8 mouse cellular contexts compared by ENCODE assay signal in the genomic region with DNA sequence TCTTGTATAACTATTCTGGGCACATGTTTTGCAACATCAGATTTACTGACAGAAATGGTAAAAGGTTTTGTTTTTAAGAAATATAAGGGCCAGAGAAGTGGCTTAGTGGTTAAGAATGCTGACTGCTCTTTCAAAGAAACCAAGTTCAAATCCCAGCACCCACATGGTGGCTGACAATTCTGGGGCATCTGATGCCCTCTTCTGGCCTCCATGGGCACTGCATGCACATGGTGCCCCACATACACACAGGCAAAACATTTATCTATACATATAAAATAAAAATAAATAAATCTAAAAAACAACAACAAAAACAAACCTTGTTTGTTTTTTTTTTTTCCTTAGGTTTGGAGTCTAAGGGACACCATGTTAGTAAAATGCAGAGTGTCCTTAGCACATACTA. TPM values are rescaled to one million over a fixed set of nuclear protein-coding genes. Genes with fewer than 3 reads are reported as not detected.
DNase-seq lines count a peak whose midpoint lies in the region; ATAC-seq and TF ChIP-seq lines count a peak whose summit lies in the region.

No protein-coding gene starts in this region.

- H3K9me3 ChIP-seq in liver, embryonic 12.5 days (replicated peaks): peaks cover 7% of the 10 kb centered on the region; the same call in 1 of the 2 replicates

- no peak for ATAC-seq in liver, embryonic 12.5 days

- no peak for TF ChIP-seq POLR2A in liver, adult 2 months (IDR thresholded peaks at IDR 0.05; ENCODE audit: extremely low read depth, insufficient read depth, low read length)
- no peak for TF ChIP-seq POLR2A in bone marrow macrophage, adult 2 months (IDR thresholded peaks at IDR 0.05; ENCODE audit: borderline replicate concordance, low read depth, low read length)
- TF ChIP-seq POLR2A in spleen, adult 2 months (IDR thresholded peaks at IDR 0.05; ENCODE audit: low read depth, low read length): no peak

- H3K4me1 ChIP-seq in liver, adult 2 months (ENCODE audit: control insufficient read depth, insufficient read depth, low read length): no peaks in the 10 kb centered on the region
- 0 out of 2 replicates have a peak, but pooled peaks cover 3% of the 10 kb centered on the region for H3K4me1 ChIP-seq in liver, embryonic 12.5 days
- no peaks in the 10 kb centered on the region for H3K4me1 ChIP-seq in bone marrow macrophage, adult 2 months (ENCODE audit: control insufficient read depth, insufficient read depth, low read length)
- peaks cover 2% of the 10 kb centered on the region; the same call in 1 of the 2 replicates for H3K4me1 ChIP-seq in spleen, adult 2 months (ENCODE audit: control insufficient read depth, insufficient read depth, insufficient read length)

- H3K36me3 ChIP-seq in liver, adult 2 months (ENCODE audit: control insufficient read depth, insufficient read depth, low read length): no peaks in the 10 kb centered on the region
- H3K36me3 ChIP-seq in liver, embryonic 12.5 days: peaks cover 56% of the 10 kb centered on the region
- H3K36me3 ChIP-seq in spleen, adult 2 months (ENCODE audit: control insufficient read depth, insufficient read depth, low read length): no peaks in the 10 kb centered on the region

- DNase-seq in cerebellum, postnatal 10 days: peak; percentile 45 to 53
- no peak for DNase-seq in cerebellum, postnatal 36 days
- no peak for DNase-seq in liver, adult 2 months (ENCODE audit: extremely low read depth, low read depth, low spot score)
- no peak for DNase-seq in spleen, adult 2 months (ENCODE audit: low read depth in 1 of 2, low spot score in 2 of 2)
- no peak for DNase-seq in layer of hippocampus, postnatal 14 days (ENCODE audit: low spot score in 2 of 2)
- DNase-seq in gastrocnemius, postnatal 25 days: no peak

- H3K79me2 ChIP-seq in liver, adult 2 months (ENCODE audit: control insufficient read depth, insufficient read depth, low read length): no peaks in the 10 kb centered on the region

- H3K27me3 ChIP-seq in liver, adult 2 months (ENCODE audit: control insufficient read depth, insufficient read depth, low read length): no peaks in the 10 kb centered on the region
- no peaks in the 10 kb centered on the region for H3K27me3 ChIP-seq in liver, embryonic 12.5 days (replicated peaks)
- no peaks in the 10 kb centered on the region for H3K27me3 ChIP-seq in spleen, adult 2 months (ENCODE audit: control insufficient read depth, insufficient read depth, low read length)

- no peak overlapping the region for H3K4me2 ChIP-seq in liver, embryonic 12.5 days

- no peak overlapping the region for H3K27ac ChIP-seq in liver, adult 2 months (replicated peaks; ENCODE audit: insufficient read depth, low read depth, low read length)
- no peak overlapping the region for H3K27ac ChIP-seq in liver, embryonic 12.5 days
- no peak overlapping the region for H3K27ac ChIP-seq in bone marrow macrophage, adult 2 months (ENCODE audit: insufficient read depth, low read depth, low read length)
- H3K27ac ChIP-seq in spleen, adult 2 months (ENCODE audit: insufficient read depth, low read length): no peak overlapping the region

- H3K9ac ChIP-seq in liver, adult 2 months (ENCODE audit: low read depth, low read length): no peak overlapping the region
- no peak overlapping the region for H3K9ac ChIP-seq in liver, embryonic 12.5 days

- no peak overlapping the region for H3K4me3 ChIP-seq in liver, adult 2 months (ENCODE audit: insufficient read depth, low read depth, low read length)
- no peak overlapping the region for H3K4me3 ChIP-seq in liver, embryonic 12.5 days
- H3K4me3 ChIP-seq in bone marrow macrophage, adult 2 months (ENCODE audit: insufficient read depth, low read length): no peak overlapping the region
- no peak overlapping the region for H3K4me3 ChIP-seq in spleen, adult 2 months (ENCODE audit: extremely low read depth, insufficient read depth, insufficient read length)

- peak; percentile 87 for TF ChIP-seq CTCF in liver, adult 2 months (IDR thresholded peaks at IDR 0.05; ENCODE audit: low read depth, low read length)
- TF ChIP-seq CTCF in bone marrow macrophage, adult 2 months (IDR thresholded peaks at IDR 0.05; ENCODE audit: low read depth, low read length): peak; percentile 88
- TF ChIP-seq CTCF in spleen, adult 2 months (IDR thresholded peaks at IDR 0.05; ENCODE audit: extremely low read depth, insufficient read depth, insufficient read length, insufficient replicate concordance): peak; percentile 27; the same call in 1 of the 2 replicates

RNA-seq across cellular contexts. Expression of a gene that starts 32.8 kb away (rescaled TPM):
- 7.5 and 10.9 TPM in 2 replicates for total RNA-seq in liver, adult 2 months (2014; rRNA removed)
- polyA plus RNA-seq in liver, adult 2 months (2012; rRNA removed): 3.0 and 4.4 TPM in 2 replicates
- polyA plus RNA-seq in liver, embryonic 12.5 days (2016; fragmentation: Nextera tagmentation; extraction: Ambion mirVana): 34.6 and 37.0 TPM in 2 replicates
- polyA plus RNA-seq in bone marrow macrophage, adult 2 months (2012; ENCODE audit: insufficient read depth, insufficient read length, missing spikeins): 0.75 and 1.4 TPM in 2 replicates
- 5.9 and 6.3 TPM in 2 replicates for polyA plus RNA-seq in spleen, adult 2 months (2012; rRNA removed)
- 100 to 1,000 TPM; 138 to 147 TPM for total RNA-seq in layer of hippocampus, postnatal 14 days (2021)
- total RNA-seq in gastrocnemius, postnatal 25 days (2021): 10 to 100 TPM; 18.7 to 20.5 TPM

Comparison
In these comparisons a context has a peak if more than half of its experiments do, and no peak if none do; other contexts are left out.
1. DNase-seq: peak in cerebellum, postnatal 10 days (2 of 2); none in cerebellum, postnatal 36 days (0 of 2), liver, adult 2 months (single experiment), spleen, adult 2 months (0 of 2), layer of hippocampus, postnatal 14 days (0 of 2) and gastrocnemius, postnatal 25 days (single experiment).
2. CTCF ChIP-seq: peak in every context shown above with its lines; median percentile 88 in bone marrow macrophage, adult 2 months; 87 in liver, adult 2 months; 27 in spleen, adult 2 months.